Mouse (Mus musculus) MEL (cell line): Measurements from ENCODE around the gene Wtip. TPM values are rescaled to one million over a fixed set of nuclear protein-coding genes. Genes with fewer than 3 reads are reported as not detected.
"Not testable (repeated sequence)": the region's sequence is repeated elsewhere in the genome, so short reads cannot be mapped to it uniquely, and the experiment has no call there.

Source experiments
- DNase-seq: peaks from one replicate; pipeline ENCODE4 v3.0.0; 2011; ENCODE audit warnings: low read depth, low spot score
- H3K27ac ChIP-seq: 2 replicates; pipeline ENCODE4 v1.5.1; 2012; ENCODE audit warnings: low read depth, mild to moderate bottlenecking, control low read depth, low read length, moderate library complexity; ENCODE audit not compliant: control insufficient read depth
- H3K27me3 ChIP-seq, 2 experiments: fragments of 150-350 bp in 1 of 2; sonication (generic) in 1 of 2; 2 replicates each; pipeline ENCODE4 v1.6.1; 2012; ENCODE audit warnings: low read length in 2 of 2, mild to moderate bottlenecking in 2 of 2, improper control_type of control experiment in 1 of 2, moderate library complexity in 1 of 2; ENCODE audit not compliant: insufficient read depth in 2 of 2, control insufficient read depth in 1 of 2
- H3K36me3 ChIP-seq, 2 experiments: 2 replicates each; pipeline ENCODE4 v1.6.1; 2012 to 2014; ENCODE audit warnings: low read length in 2 of 2, improper control_type of control experiment in 1 of 2, inconsistent platforms in 1 of 2, mild to moderate bottlenecking in 1 of 2; ENCODE audit not compliant: insufficient read depth in 2 of 2, control insufficient read depth in 1 of 2
- H3K4me1 ChIP-seq, 2 experiments: fragments of 150-350 bp in 1 of 2; sonication (generic) in 1 of 2; 2 replicates each; pipeline ENCODE4 v1.6.1; 2012; ENCODE audit warnings: low read length in 2 of 2, improper control_type of control experiment in 1 of 2, mild to moderate bottlenecking in 1 of 2; ENCODE audit not compliant: insufficient read depth in 2 of 2, control insufficient read depth in 1 of 2
- H3K4me3 ChIP-seq, 2 experiments: fragments of 150-350 bp in 1 of 2; sonication (generic) in 1 of 2; 2 replicates each; pipeline ENCODE4 v1.5.1; 2012; ENCODE audit warnings: low read depth in 2 of 2, low read length in 2 of 2, mild to moderate bottlenecking in 2 of 2, moderate library complexity in 2 of 2, control low read depth in 1 of 2, improper control_type of control experiment in 1 of 2; ENCODE audit not compliant: control insufficient read depth in 1 of 2, insufficient read depth in 1 of 2
- H3K79me2 ChIP-seq: 2 replicates; pipeline ENCODE4 v1.6.1; 2012; ENCODE audit warnings: mild to moderate bottlenecking, low read length, moderate library complexity; ENCODE audit not compliant: control insufficient read depth, poor library complexity, insufficient read depth
- H3K9ac ChIP-seq: 2 replicates; pipeline ENCODE4 v1.6.1; 2012; ENCODE audit warnings: low read depth, mild to moderate bottlenecking, control low read depth, low read length, moderate library complexity; ENCODE audit not compliant: control insufficient read depth, poor library complexity, severe bottlenecking
- H3K9me3 ChIP-seq: fragments of 150-350 bp; sonication (generic); replicated peaks from 2 replicates; pipeline ENCODE4 v1.6.1; 2012; ENCODE audit warnings: mild to moderate bottlenecking, low read length, improper control_type of control experiment, moderate library complexity; ENCODE audit not compliant: insufficient read depth
- polyA plus RNA-seq, 2 experiments: library from polyadenylated mRNA; stranded (reverse) in 1 of 2; unstranded in 1 of 2; fragments of >175 nt in 1 of 2; fragments of >200 nt in 1 of 2; gene quantifications; 2 replicates each; pipeline versions ENCODE4 v1.2.1 to v1.2.4; 2012; ENCODE audit warnings: low replicate concordance in 2 of 2, low read depth in 1 of 2; ENCODE audit not compliant: insufficient read length in 2 of 2, insufficient read depth in 1 of 2, missing spikeins in 1 of 2
- total RNA-seq: library from RNA; depleted of rRNA; stranded (reverse); fragments of 300-350 nt; gene quantifications from 2 replicates; pipeline ENCODE4 v1.2.3, GENCODE M21; 2012; rRNA removed

Gene Wtip
- total and polyA plus RNA-seq, 3 experiments: not detected

- H3K27ac ChIP-seq, H3K27me3 ChIP-seq, H3K9ac ChIP-seq, H3K4me1 ChIP-seq, H3K4me3 ChIP-seq, H3K9me3 ChIP-seq, H3K79me2 ChIP-seq, DNase-seq, H3K36me3 ChIP-seq: not testable (repeated sequence)
These were observed 64.9 kb downstream of the Wtip start for GRCm38 (mm10) chr7:34068132-34068531.

Other genes with a start within 250 kb of the Wtip start
- not detected in 2 replicates for gene Scgb2b26, start 188.2 kb downstream of the Wtip start, total RNA-seq
- gene Scgb2b26, start 188.2 kb downstream of the Wtip start, polyA plus RNA-seq: not detected
- gene Scgb2b27, start 119.3 kb downstream of the Wtip start, total RNA-seq: not detected in 2 replicates
- gene Scgb2b27, start 119.3 kb downstream of the Wtip start, polyA plus RNA-seq: not detected
- not detected in 2 replicates for gene Scgb1b27, start 111.8 kb downstream of the Wtip start, total RNA-seq
- gene Scgb1b27, start 111.8 kb downstream of the Wtip start, polyA plus RNA-seq: not detected
- gene Scgb1b30, start 37.8 kb downstream of the Wtip start, total RNA-seq: not detected in 2 replicates
- not detected for gene Scgb1b30, start 37.8 kb downstream of the Wtip start, polyA plus RNA-seq
- gene Uba2, start 36.3 kb upstream of the Wtip start, total RNA-seq: 207 and 210 TPM in 2 replicates
- gene Uba2, start 36.3 kb upstream of the Wtip start, polyA plus RNA-seq: 100 to 1,000 TPM in 1 of 2 experiments, not detected in 1; 201 TPM
- 25.7 and 29.5 TPM in 2 replicates for gene Pdcd2l, start 63.4 kb upstream of the Wtip start, total RNA-seq
- gene Pdcd2l, start 63.4 kb upstream of the Wtip start, polyA plus RNA-seq: 10 to 100 TPM in 1 of 2 experiments, not detected in 1; 26.6 TPM
- 270 and 388 TPM in 2 replicates for gene Gpi1, start 97.1 kb upstream of the Wtip start, total RNA-seq
- gene Gpi1, start 97.1 kb upstream of the Wtip start, polyA plus RNA-seq: 1,000 to 10,000 TPM in 1 of 2 experiments, 100 to 1,000 TPM in 1; 727 to 1,355 TPM
- not detected in 2 replicates for gene Gm6096, start 117.8 kb upstream of the Wtip start, total RNA-seq
- gene Gm6096, start 117.8 kb upstream of the Wtip start, polyA plus RNA-seq: not detected
- 7.8 and 9.5 TPM in 2 replicates for gene 4931406P16Rik, start 180.3 kb upstream of the Wtip start, total RNA-seq
- 10 to 100 TPM in 1 of 2 experiments, not detected in 1; 18.0 TPM for gene 4931406P16Rik, start 180.3 kb upstream of the Wtip start, polyA plus RNA-seq